Mouse (Mus musculus): ENCODE results near the gene Lat. TPM values are rescaled to one million over a fixed set of nuclear protein-coding genes. Genes with fewer than 3 reads are reported as not detected.

The Lat gene
- total and polyA plus RNA-seq, 2 experiments = 0.46 to 1.4 TPM

DNA sequence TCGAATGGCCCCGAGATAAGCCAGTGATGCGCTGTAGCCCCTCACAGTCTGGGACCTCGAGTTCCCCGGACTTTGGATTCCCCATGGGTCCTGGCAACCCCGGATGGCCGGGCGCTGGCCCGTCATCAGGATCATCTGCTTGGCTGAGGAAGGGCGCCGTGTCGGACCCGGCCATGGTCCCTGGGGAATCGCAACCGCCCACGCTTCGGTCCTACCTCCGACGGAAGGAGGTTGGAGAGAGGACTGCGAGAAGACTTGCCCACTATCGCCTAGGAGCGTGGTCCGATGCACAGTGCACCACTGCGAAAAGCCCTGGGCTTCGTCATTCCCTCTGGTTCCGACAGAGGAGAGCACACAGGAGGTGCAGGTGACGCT, 7.5 kb upstream of the Lat start:
- no peak for DNase-seq (ENCODE audit: extremely low read depth, low read depth, low spot score)
- TF ChIP-seq CTCF (IDR thresholded peaks at IDR 0.05; ENCODE audit: low read depth, low read length) (no peak), POLR2A (IDR thresholded peaks at IDR 0.05; ENCODE audit: extremely low read depth, insufficient read depth, low read length) (no peak)

DNA sequence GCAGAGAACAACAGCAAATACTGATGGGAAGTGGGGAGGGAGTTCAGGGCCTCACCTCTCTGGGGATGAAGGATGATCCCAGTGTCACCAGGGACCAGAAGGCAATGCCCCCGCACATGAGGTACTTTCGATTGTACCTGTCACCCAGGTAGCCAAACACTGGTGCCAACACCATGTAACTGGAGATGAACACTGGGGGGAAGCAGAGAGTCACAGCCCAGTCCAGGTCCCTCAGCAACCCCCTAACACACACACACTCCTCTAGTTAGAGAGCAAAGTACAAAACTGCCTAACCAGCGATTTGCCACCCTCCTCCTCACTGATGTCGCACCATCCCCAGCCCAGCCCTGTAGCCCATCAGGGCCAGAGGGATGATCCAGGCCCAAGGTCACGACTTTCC, 5.6 kb upstream of the Lat start:
- TF ChIP-seq CTCF (IDR thresholded peaks at IDR 0.05; ENCODE audit: low read depth, low read length) (0 out of 2 replicates have a peak, but pooled peaks have one; percentile 5), POLR2A (IDR thresholded peaks at IDR 0.05; ENCODE audit: extremely low read depth, insufficient read depth, low read length) (no peak)
- Histone ChIP-seq H3K4me3 (ENCODE audit: insufficient read depth, low read depth, low read length) (no peak overlapping the region), H3K79me2 (ENCODE audit: control insufficient read depth, insufficient read depth, low read length) (peaks cover 6% of the 10 kb centered on the region; the same call in 1 of the 2 replicates), H3K9ac (ENCODE audit: low read depth, low read length) (no peak overlapping the region), H3K36me3 (ENCODE audit: control insufficient read depth, insufficient read depth, low read length) (peaks cover 5% of the 10 kb centered on the region; the same call in 1 of the 2 replicates), H3K27me3 (ENCODE audit: control insufficient read depth, insufficient read depth, low read length) (no peaks in the 10 kb centered on the region), H3K4me1 (ENCODE audit: control insufficient read depth, insufficient read depth, low read length) (peaks cover 7% of the 10 kb centered on the region), H3K27ac (replicated peaks; ENCODE audit: insufficient read depth, low read depth, low read length) (no peak overlapping the region)
- WGBS = 70% methylated on average over 5 of the region's 5 CpGs
- no peak for DNase-seq (ENCODE audit: extremely low read depth, low read depth, low spot score)

More for the DNA sequence above, 7.5 kb upstream of the Lat start:
- H3K36me3 ChIP-seq (ENCODE audit: control insufficient read depth, insufficient read depth, low read length) = peaks cover 2% of the 10 kb centered on the region; the same call in 1 of the 2 replicates
- peak overlapping the region; percentile 72 for H3K4me3 ChIP-seq (ENCODE audit: insufficient read depth, low read depth, low read length)
- peak overlapping the region; percentile 2 for H3K27ac ChIP-seq (replicated peaks; ENCODE audit: insufficient read depth, low read depth, low read length)
- no peaks in the 10 kb centered on the region for H3K27me3 ChIP-seq (ENCODE audit: control insufficient read depth, insufficient read depth, low read length)
- H3K79me2 ChIP-seq (ENCODE audit: control insufficient read depth, insufficient read depth, low read length) = peaks cover 6% of the 10 kb centered on the region; the same call in 1 of the 2 replicates
- peak overlapping the region; percentile 74 for H3K9ac ChIP-seq (ENCODE audit: low read depth, low read length)
- peaks cover 7% of the 10 kb centered on the region for H3K4me1 ChIP-seq (ENCODE audit: control insufficient read depth, insufficient read depth, low read length)
- WGBS = under 1% methylated on average over 27 of the region's 27 CpGs

DNA sequence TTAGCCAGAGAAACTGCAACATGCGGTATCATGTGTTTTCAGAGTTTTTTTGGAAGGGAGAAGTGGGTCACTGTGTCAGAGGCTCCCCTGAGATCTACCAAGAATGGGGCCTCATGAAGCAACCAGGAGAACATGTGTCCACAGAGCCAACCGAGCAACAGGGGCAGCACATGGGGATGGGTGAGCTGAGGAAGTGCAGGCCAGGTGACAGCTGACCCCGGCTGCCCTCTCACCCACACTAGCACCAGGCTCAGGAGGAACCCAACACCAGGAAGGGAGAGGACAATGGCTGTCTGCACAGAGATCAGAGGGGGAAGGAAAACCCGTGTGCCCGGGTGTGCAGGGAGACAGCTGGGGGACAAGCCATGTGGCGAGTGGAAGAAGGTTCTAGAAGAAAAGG, 5.2 kb upstream of the Lat start:
- H3K27ac ChIP-seq (replicated peaks; ENCODE audit: insufficient read depth, low read depth, low read length) = no peak overlapping the region
- TF ChIP-seq POLR2A (IDR thresholded peaks at IDR 0.05; ENCODE audit: extremely low read depth, insufficient read depth, low read length) (no peak), CTCF (IDR thresholded peaks at IDR 0.05; ENCODE audit: low read depth, low read length) (no peak)
- no peak overlapping the region for H3K9ac ChIP-seq (ENCODE audit: low read depth, low read length)
- H3K4me1 ChIP-seq (ENCODE audit: control insufficient read depth, insufficient read depth, low read length) = peaks cover 7% of the 10 kb centered on the region
- no peak for DNase-seq (ENCODE audit: extremely low read depth, low read depth, low spot score)
- H3K27me3 ChIP-seq (ENCODE audit: control insufficient read depth, insufficient read depth, low read length) = no peaks in the 10 kb centered on the region
- peaks cover 6% of the 10 kb centered on the region; the same call in 1 of the 2 replicates for H3K79me2 ChIP-seq (ENCODE audit: control insufficient read depth, insufficient read depth, low read length)
- peaks cover 8% of the 10 kb centered on the region; the same call in 1 of the 2 replicates for H3K36me3 ChIP-seq (ENCODE audit: control insufficient read depth, insufficient read depth, low read length)
- WGBS = 65% methylated on average over 6 of the region's 6 CpGs
- no peak overlapping the region for H3K4me3 ChIP-seq (ENCODE audit: insufficient read depth, low read depth, low read length)

DNA sequence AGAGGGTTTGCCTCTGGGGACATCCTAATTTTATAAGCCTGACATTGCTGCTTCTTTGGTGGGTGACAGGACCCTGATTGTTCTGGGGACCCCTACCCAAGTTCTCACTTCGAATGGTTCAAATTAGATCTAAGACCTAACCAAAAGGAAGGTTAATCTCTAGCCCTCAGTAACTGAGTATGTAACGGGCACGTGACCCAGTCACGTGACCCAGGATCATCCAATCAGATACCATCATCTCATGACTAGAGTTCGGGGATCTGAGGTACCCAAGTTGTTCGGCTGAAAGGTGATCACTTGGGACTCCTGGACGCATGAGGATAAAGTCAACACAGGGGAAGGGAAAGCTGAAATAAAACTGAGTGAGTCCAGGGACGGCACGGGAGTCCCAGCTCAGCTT, 3.6 kb upstream of the Lat start:
- Histone ChIP-seq H3K4me1 (ENCODE audit: control insufficient read depth, insufficient read depth, low read length) (peaks cover 7% of the 10 kb centered on the region), H3K9ac (ENCODE audit: low read depth, low read length) (no peak overlapping the region), H3K4me3 (ENCODE audit: insufficient read depth, low read depth, low read length) (no peak overlapping the region), H3K27ac (replicated peaks; ENCODE audit: insufficient read depth, low read depth, low read length) (no peak overlapping the region), H3K27me3 (ENCODE audit: control insufficient read depth, insufficient read depth, low read length) (no peaks in the 10 kb centered on the region), H3K36me3 (ENCODE audit: control insufficient read depth, insufficient read depth, low read length) (peaks cover 8% of the 10 kb centered on the region; the same call in 1 of the 2 replicates), H3K79me2 (ENCODE audit: control insufficient read depth, insufficient read depth, low read length) (peaks cover 6% of the 10 kb centered on the region; the same call in 1 of the 2 replicates)
- no peak for DNase-seq (ENCODE audit: extremely low read depth, low read depth, low spot score)
- TF ChIP-seq CTCF (IDR thresholded peaks at IDR 0.05; ENCODE audit: low read depth, low read length) = no peak
- TF ChIP-seq POLR2A (IDR thresholded peaks at IDR 0.05; ENCODE audit: extremely low read depth, insufficient read depth, low read length) = no peak
- WGBS = 87% methylated on average over 9 of the region's 9 CpGs

DNA sequence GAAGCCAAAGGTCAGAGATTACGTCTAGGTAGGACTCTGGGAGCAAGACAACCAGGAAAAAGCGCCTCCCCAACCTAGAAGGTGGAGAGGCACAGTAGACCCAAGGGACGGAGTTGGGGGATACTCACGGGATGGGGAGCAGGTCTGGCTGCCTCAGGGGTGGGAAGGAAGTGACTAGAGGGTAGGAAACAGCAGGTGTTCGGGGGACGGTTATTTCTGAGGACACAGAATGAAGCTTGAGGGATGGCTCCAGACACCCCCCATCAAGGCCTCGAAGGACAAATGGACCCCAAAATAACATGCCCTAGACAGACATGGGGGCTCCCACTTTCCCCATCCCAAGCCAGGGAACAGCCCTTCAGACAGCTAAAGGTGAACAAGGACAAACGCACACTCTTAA, 1.0 kb downstream of the Lat start:
- H3K4me1 ChIP-seq (ENCODE audit: control insufficient read depth, insufficient read depth, low read length) = no peaks in the 10 kb centered on the region
- no peaks in the 10 kb centered on the region for H3K27me3 ChIP-seq (ENCODE audit: control insufficient read depth, insufficient read depth, low read length)
- H3K9ac ChIP-seq (ENCODE audit: low read depth, low read length) = no peak overlapping the region
- WGBS = 90% methylated on average over 8 of the region's 8 CpGs
- no peak overlapping the region for H3K4me3 ChIP-seq (ENCODE audit: insufficient read depth, low read depth, low read length)
- no peaks in the 10 kb centered on the region for H3K79me2 ChIP-seq (ENCODE audit: control insufficient read depth, insufficient read depth, low read length)
- no peak overlapping the region for H3K27ac ChIP-seq (replicated peaks; ENCODE audit: insufficient read depth, low read depth, low read length)
- H3K36me3 ChIP-seq (ENCODE audit: control insufficient read depth, insufficient read depth, low read length) = peaks cover 8% of the 10 kb centered on the region; the same call in 1 of the 2 replicates
- TF ChIP-seq CTCF (IDR thresholded peaks at IDR 0.05; ENCODE audit: low read depth, low read length) (no peak), POLR2A (IDR thresholded peaks at IDR 0.05; ENCODE audit: extremely low read depth, insufficient read depth, low read length) (no peak)
- DNase-seq (ENCODE audit: extremely low read depth, low read depth, low spot score) = no peak

DNA sequence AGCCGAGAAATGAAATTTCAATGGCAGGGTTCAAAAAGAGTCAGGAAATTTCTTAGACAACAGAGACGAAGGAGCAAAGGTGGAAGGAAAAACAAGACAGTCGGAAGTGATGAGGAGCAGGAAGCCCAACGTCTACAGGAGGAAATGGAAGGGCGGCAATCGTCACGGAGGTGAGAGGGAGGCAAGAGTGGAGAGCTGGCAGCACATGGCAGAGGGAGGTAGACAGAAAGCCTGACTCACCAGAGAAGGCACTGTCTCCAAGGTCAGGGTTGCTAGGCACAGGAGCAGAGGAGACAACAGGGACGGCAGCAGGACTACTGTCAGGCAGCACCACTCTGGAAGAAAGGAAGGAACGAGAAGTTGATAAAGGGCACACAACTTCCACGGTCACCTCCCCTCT, 1.7 kb downstream of the Lat start:
- no peak overlapping the region for H3K4me3 ChIP-seq (ENCODE audit: insufficient read depth, low read depth, low read length)

More for the DNA sequence above, 1.7 kb downstream of the Lat start:
- no peak for TF ChIP-seq POLR2A (IDR thresholded peaks at IDR 0.05; ENCODE audit: extremely low read depth, insufficient read depth, low read length)
- no peak for TF ChIP-seq CTCF (IDR thresholded peaks at IDR 0.05; ENCODE audit: low read depth, low read length)
- no peaks in the 10 kb centered on the region for H3K27me3 ChIP-seq (ENCODE audit: control insufficient read depth, insufficient read depth, low read length)
- H3K9ac ChIP-seq (ENCODE audit: low read depth, low read length) = no peak overlapping the region
- H3K27ac ChIP-seq (replicated peaks; ENCODE audit: insufficient read depth, low read depth, low read length) = no peak overlapping the region
- no peaks in the 10 kb centered on the region for H3K79me2 ChIP-seq (ENCODE audit: control insufficient read depth, insufficient read depth, low read length)
- DNase-seq (ENCODE audit: extremely low read depth, low read depth, low spot score) = no peak
- no peaks in the 10 kb centered on the region for H3K4me1 ChIP-seq (ENCODE audit: control insufficient read depth, insufficient read depth, low read length)
- WGBS = 81% methylated on average over 10 of the region's 10 CpGs
- H3K36me3 ChIP-seq (ENCODE audit: control insufficient read depth, insufficient read depth, low read length) = peaks cover 8% of the 10 kb centered on the region; the same call in 1 of the 2 replicates
